Mouse (Mus musculus) embryonic fibroblast, embryonic 13.5 days (primary cell): Measurements from ENCODE around the gene Fbxw4.

Source experiments
- CTCF ChIP-seq: IDR thresholded peaks from 2 replicates; pipeline ENCODE4 v1.5.1; 2011; ENCODE audit warnings: mild to moderate bottlenecking, control low read depth, low read length, moderate library complexity, borderline replicate concordance; ENCODE audit not compliant: insufficient read depth
- POLR2A ChIP-seq: IDR thresholded peaks from 2 replicates; pipeline ENCODE4 v1.6.1; 2011; ENCODE audit warnings: low read depth, mild to moderate bottlenecking, control low read depth, low read length, moderate library complexity

DNA sequence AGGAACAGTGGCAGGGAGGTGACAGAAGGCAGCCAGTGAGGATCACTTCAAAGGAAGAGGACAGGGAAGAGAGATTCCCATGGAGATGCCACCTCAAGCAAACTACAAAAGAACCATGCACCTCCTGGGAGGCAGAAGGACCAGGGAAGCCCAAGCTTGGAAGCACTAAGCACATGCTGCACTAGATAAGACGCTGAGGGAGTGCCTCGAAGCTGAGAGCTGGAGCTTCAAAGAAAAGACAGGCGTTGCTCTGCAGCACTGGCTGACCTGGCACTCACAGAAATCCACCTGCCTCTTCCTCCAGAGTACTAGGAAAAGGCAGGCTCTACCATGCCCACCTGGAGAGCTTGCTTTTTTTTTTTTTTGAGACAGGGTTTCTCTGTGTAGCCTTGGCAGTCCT lies 33.1 kb downstream of the Fbxw4 start:
- no peak for TF ChIP-seq CTCF
- no peak for TF ChIP-seq POLR2A
